ENCODE assay signal across 8 mouse cellular contexts in the genomic region with DNA sequence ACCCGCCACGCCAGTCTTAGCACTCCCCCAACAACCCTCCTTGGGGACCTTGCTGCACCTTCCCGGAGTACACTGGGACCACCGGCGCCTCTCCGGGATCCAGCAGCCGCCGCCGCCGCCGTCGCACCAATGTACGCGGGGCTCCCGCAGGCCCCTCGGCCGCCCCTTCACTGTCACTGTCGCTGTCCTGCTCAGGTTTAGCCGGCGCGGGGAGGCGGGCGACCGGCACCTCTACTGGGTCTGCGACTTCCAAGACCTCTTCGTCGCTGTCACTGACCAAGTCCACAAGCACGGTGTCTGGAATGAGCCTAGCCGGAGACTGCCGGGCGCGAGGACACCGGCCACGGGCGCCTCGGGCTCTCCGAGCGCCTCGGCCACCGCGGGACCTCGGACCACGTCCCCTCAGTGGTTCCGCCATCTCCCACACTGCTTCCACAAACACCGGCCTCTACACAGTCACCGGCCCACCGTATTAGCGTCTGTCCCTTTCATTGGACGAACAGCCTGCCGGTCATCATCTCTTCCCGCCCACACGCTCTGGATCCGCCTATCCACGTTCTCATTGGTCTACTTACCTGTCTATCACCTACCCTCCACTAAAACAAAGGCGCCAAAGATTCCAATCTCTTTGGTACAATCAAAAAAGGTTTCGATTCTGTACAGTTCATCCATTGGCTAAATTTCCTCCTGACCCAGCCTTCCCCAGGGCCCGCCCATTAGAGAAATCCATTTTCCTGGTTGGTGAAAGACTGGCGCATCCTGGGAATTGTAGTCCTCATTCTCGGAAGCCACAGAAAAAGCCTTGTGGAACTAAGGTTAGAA. TPM values are rescaled to one million over a fixed set of nuclear protein-coding genes. Genes with fewer than 3 reads are reported as not detected.
A peak's percentile ranks its signal among the peaks of the same experiment; 100 is the strongest.
DNase-seq lines count a peak whose midpoint lies in the region; ATAC-seq and TF ChIP-seq lines count a peak whose summit lies in the region.

Nfatc2ip (minus strand) TSS at position 440 of the 822 bp plus-strand sequence.

- peak within 1 kb of the TSS; percentile 79 for H3K9ac ChIP-seq in forebrain, embryonic 16.5 days (replicated peaks; ENCODE audit: low read depth, low read length)
- peak within 1 kb of the TSS; percentile 75 for H3K9ac ChIP-seq in lung, embryonic 14.5 days

- no peak for TF ChIP-seq CTCF in G1E (IDR thresholded peaks at IDR 0.05; ENCODE audit: low read depth, low read length)
- no peak for TF ChIP-seq CTCF in layer of hippocampus, adult 2 months (conservative IDR thresholded peaks at IDR 0.05)
- no peak for TF ChIP-seq CTCF in lung, embryonic 14.5 days (IDR thresholded peaks at IDR 0.05; ENCODE audit: low read depth)
- no peak for TF ChIP-seq CTCF in olfactory bulb, adult 2 months (IDR thresholded peaks at IDR 0.05; ENCODE audit: insufficient read depth, low read depth, low read length)
- no peak for TF ChIP-seq CTCF in thymus, adult 2 months (IDR thresholded peaks at IDR 0.05; ENCODE audit: borderline replicate concordance, control insufficient read depth, extremely low read depth, insufficient read depth, low read length, poor library complexity)

- intact Hi-C loops in heart, postnatal 36 days (cut with DNase I), result no loop called here

- peak within 1 kb of the TSS; percentile 21 for H3K27ac ChIP-seq in forebrain, embryonic 16.5 days (ENCODE audit: low read length)
- H3K27ac ChIP-seq in layer of hippocampus, adult 2 months, result peak within 1 kb of the TSS; percentile 85
- peak within 1 kb of the TSS; percentile 60 for H3K27ac ChIP-seq in lung, embryonic 14.5 days (ENCODE audit: low read depth)
- no peak within 1 kb of the TSS for H3K27ac ChIP-seq in olfactory bulb, adult 2 months (ENCODE audit: insufficient read depth, low read depth, low read length)
- H3K27ac ChIP-seq in thymus, adult 2 months (ENCODE audit: control insufficient read depth, insufficient read depth, low read length), result no peak within 1 kb of the TSS

- WGBS in forebrain, embryonic 16.5 days, result under 1% methylated on average over 59 of the region's 59 CpGs
- under 1% methylated on average over 59 of the region's 59 CpGs for WGBS in lung, embryonic 14.5 days
- under 1% methylated on average over 59 of the region's 59 CpGs for WGBS in olfactory bulb, adult 2 months
- WGBS in thymus, adult 2 months, result under 1% methylated on average over 59 of the region's 59 CpGs

- no peaks in the 10 kb centered on the region for H3K9me3 ChIP-seq in G1E (replicated peaks)
- no peaks in the 10 kb centered on the region for H3K9me3 ChIP-seq in forebrain, embryonic 16.5 days (ENCODE audit: control insufficient read depth, low read length)
- no peaks in the 10 kb centered on the region for H3K9me3 ChIP-seq in lung, embryonic 14.5 days (ENCODE audit: low read depth, low read length)

- H3K36me3 ChIP-seq in G1E (replicated peaks), result peaks cover 31% of the 10 kb centered on the region
- H3K36me3 ChIP-seq in forebrain, embryonic 16.5 days (ENCODE audit: control insufficient read depth, insufficient read depth), result no peaks in the 10 kb centered on the region
- peaks cover 4% of the 10 kb centered on the region; the same call in 1 of the 2 replicates for H3K36me3 ChIP-seq in lung, embryonic 14.5 days (ENCODE audit: insufficient read depth)
- no peaks in the 10 kb centered on the region for H3K36me3 ChIP-seq in thymus, adult 2 months (ENCODE audit: control insufficient read depth, insufficient read depth, low read length)

- H3K4me3 ChIP-seq in G1E (ENCODE audit: low read depth, low read length), result peak within 1 kb of the TSS; percentile 97
- peak within 1 kb of the TSS; percentile 91 for H3K4me3 ChIP-seq in forebrain, embryonic 16.5 days (replicated peaks; ENCODE audit: low read length)
- H3K4me3 ChIP-seq in layer of hippocampus, adult 2 months, result peak within 1 kb of the TSS; percentile 98
- peak within 1 kb of the TSS; percentile 87 for H3K4me3 ChIP-seq in lung, embryonic 14.5 days (ENCODE audit: low read depth, low read length)
- peak within 1 kb of the TSS; percentile 91 for H3K4me3 ChIP-seq in olfactory bulb, adult 2 months (ENCODE audit: insufficient read depth, low read depth, low read length)
- peak within 1 kb of the TSS; percentile 95 for H3K4me3 ChIP-seq in thymus, adult 2 months (ENCODE audit: control insufficient read depth, insufficient read depth, low read length)

- H3K4me2 ChIP-seq in forebrain, embryonic 16.5 days (ENCODE audit: low read length), result peak within 1 kb of the TSS; percentile 68
- H3K4me2 ChIP-seq in lung, embryonic 14.5 days, result peak within 1 kb of the TSS; percentile 71

- peak; percentile 99 for ATAC-seq in G1E (ENCODE audit: extremely low read depth, insufficient number of reproducible peaks, low FRiP score, poor library complexity, severe bottlenecking)
- peak; percentile 100 for ATAC-seq in forebrain, embryonic 16.5 days
- peak; percentile 100 for ATAC-seq in lung, embryonic 14.5 days (ENCODE audit: insufficient read depth)

- no peaks in the 10 kb centered on the region for H3K27me3 ChIP-seq in G1E (ENCODE audit: insufficient read depth, low read length)
- H3K27me3 ChIP-seq in forebrain, embryonic 16.5 days (replicated peaks; ENCODE audit: control insufficient read depth, insufficient read depth, low read length), result no peaks in the 10 kb centered on the region
- H3K27me3 ChIP-seq in lung, embryonic 14.5 days (ENCODE audit: insufficient read depth, low read length), result no peaks in the 10 kb centered on the region
- H3K27me3 ChIP-seq in thymus, adult 2 months (ENCODE audit: control insufficient read depth, insufficient read depth, low read length), result no peaks in the 10 kb centered on the region

- DNase-seq in G1E (ENCODE audit: low spot score), result peak; percentile 96
- peak; percentile 96 to 98 for DNase-seq in cerebellum, adult 18-20 months
- DNase-seq in heart, postnatal 36 days, result peak; percentile 96 to 97
- DNase-seq in layer of hippocampus, adult 2 months (ENCODE audit: low spot score in 2 of 2), result peak; percentile 98
- DNase-seq in lung, embryonic 14.5 days, result peak; percentile 99
- peak; percentile 94 for DNase-seq in thymus, adult 2 months

- peak; percentile 82 for TF ChIP-seq POLR2A in olfactory bulb, adult 2 months (IDR thresholded peaks at IDR 0.05; ENCODE audit: insufficient read depth, low read depth, low read length)
- 0 out of 2 replicates have a peak, but pooled peaks have one; percentile 20 for TF ChIP-seq POLR2A in thymus, adult 2 months (IDR thresholded peaks at IDR 0.05; ENCODE audit: control insufficient read depth, extremely low read depth, insufficient read depth, low read length, poor library complexity)

- peaks cover 26% of the 10 kb centered on the region for H3K4me1 ChIP-seq in G1E (ENCODE audit: insufficient read depth, low read depth, low read length)
- H3K4me1 ChIP-seq in forebrain, embryonic 16.5 days (replicated peaks; ENCODE audit: control insufficient read depth, insufficient read depth, low read length), result peaks cover 10% of the 10 kb centered on the region
- 0 out of 2 replicates have a peak, but pooled peaks cover 4% of the 10 kb centered on the region for H3K4me1 ChIP-seq in lung, embryonic 14.5 days (ENCODE audit: insufficient read depth)
- H3K4me1 ChIP-seq in olfactory bulb, adult 2 months (ENCODE audit: control insufficient read depth, insufficient read depth, low read length), result no peaks in the 10 kb centered on the region
- H3K4me1 ChIP-seq in thymus, adult 2 months (replicated peaks; ENCODE audit: control insufficient read depth, insufficient read depth, low read length), result peaks cover 4% of the 10 kb centered on the region

RNA-seq across cellular contexts. Expression of gene Nfatc2ip, which starts in this region (rescaled TPM):
- total RNA-seq in G1E (2014; fragmentation: Nextera tagmentation) (16.4 and 22.0 TPM in 2 replicates), G1E (2017) (13.2 and 16.8 TPM in 2 replicates)
- 5.0 and 5.9 TPM in 2 replicates for polyA plus RNA-seq in G1E (2012)
- 2.6 and 2.9 TPM in 2 replicates for polyA plus RNA-seq in forebrain, embryonic 16.5 days (2015; fragmentation: Nextera tagmentation; extraction: Ambion mirVana)
- 1 to 10 TPM; 3.9 to 4.6 TPM for total RNA-seq in heart, postnatal 36 days (2021)
- 1 to 10 TPM; 7.0 to 7.6 TPM for total RNA-seq in layer of hippocampus, adult 2 months (2021)
- polyA plus RNA-seq in lung, embryonic 14.5 days (2014; fragmentation: Nextera tagmentation; extraction: Ambion mirVana), result 3.6 and 4.3 TPM in 2 replicates
- polyA plus RNA-seq in olfactory bulb, adult 2 months (2012; ENCODE audit: insufficient read depth, insufficient read length, low replicate concordance, missing spikeins), result not detected in 2 replicates
- 24.3 and 28.6 TPM in 2 replicates for polyA plus RNA-seq in thymus, adult 2 months (2012; rRNA removed)

Comparison
In these comparisons a context has a peak if more than half of its experiments do, and no peak if none do; other contexts are left out.
1. H3K27ac ChIP-seq: peak in forebrain, embryonic 16.5 days (single experiment), layer of hippocampus, adult 2 months (single experiment) and lung, embryonic 14.5 days (single experiment); none in olfactory bulb, adult 2 months (single experiment) and thymus, adult 2 months (single experiment).
2. Peak in every context shown above with its lines, with median percentiles within 50 percentile points of each other: ATAC-seq, DNase-seq and H3K4me3 ChIP-seq.